Mouse (Mus musculus) MEL (cell line): ENCODE results near the gene Rasgef1b. TPM values are rescaled to one million over a fixed set of nuclear protein-coding genes. Genes with fewer than 3 reads are reported as not detected.

Experiments used
- DNase-seq: peaks from one replicate; pipeline ENCODE4 v3.0.0; 2011; ENCODE audit warnings: low read depth, low spot score
- H3K27ac ChIP-seq: 2 replicates; pipeline ENCODE4 v1.5.1; 2012; ENCODE audit warnings: low read depth, mild to moderate bottlenecking, control low read depth, low read length, moderate library complexity; ENCODE audit not compliant: control insufficient read depth
- H3K27me3 ChIP-seq, 2 experiments: fragments of 150-350 bp in 1 of 2; sonication (generic) in 1 of 2; 2 replicates each; pipeline ENCODE4 v1.6.1; 2012; ENCODE audit warnings: low read length in 2 of 2, mild to moderate bottlenecking in 2 of 2, improper control_type of control experiment in 1 of 2, moderate library complexity in 1 of 2; ENCODE audit not compliant: insufficient read depth in 2 of 2, control insufficient read depth in 1 of 2
- H3K36me3 ChIP-seq, 2 experiments: 2 replicates each; pipeline ENCODE4 v1.6.1; 2012 to 2014; ENCODE audit warnings: low read length in 2 of 2, improper control_type of control experiment in 1 of 2, inconsistent platforms in 1 of 2, mild to moderate bottlenecking in 1 of 2; ENCODE audit not compliant: insufficient read depth in 2 of 2, control insufficient read depth in 1 of 2
- H3K4me1 ChIP-seq, 2 experiments: fragments of 150-350 bp in 1 of 2; sonication (generic) in 1 of 2; 2 replicates each; pipeline ENCODE4 v1.6.1; 2012; ENCODE audit warnings: low read length in 2 of 2, improper control_type of control experiment in 1 of 2, mild to moderate bottlenecking in 1 of 2; ENCODE audit not compliant: insufficient read depth in 2 of 2, control insufficient read depth in 1 of 2
- H3K4me3 ChIP-seq, 2 experiments: fragments of 150-350 bp in 1 of 2; sonication (generic) in 1 of 2; 2 replicates each; pipeline ENCODE4 v1.5.1; 2012; ENCODE audit warnings: low read depth in 2 of 2, low read length in 2 of 2, mild to moderate bottlenecking in 2 of 2, moderate library complexity in 2 of 2, control low read depth in 1 of 2, improper control_type of control experiment in 1 of 2; ENCODE audit not compliant: control insufficient read depth in 1 of 2, insufficient read depth in 1 of 2
- H3K79me2 ChIP-seq: 2 replicates; pipeline ENCODE4 v1.6.1; 2012; ENCODE audit warnings: mild to moderate bottlenecking, low read length, moderate library complexity; ENCODE audit not compliant: control insufficient read depth, poor library complexity, insufficient read depth
- H3K9ac ChIP-seq: 2 replicates; pipeline ENCODE4 v1.6.1; 2012; ENCODE audit warnings: low read depth, mild to moderate bottlenecking, control low read depth, low read length, moderate library complexity; ENCODE audit not compliant: control insufficient read depth, poor library complexity, severe bottlenecking
- H3K9me3 ChIP-seq: fragments of 150-350 bp; sonication (generic); replicated peaks from 2 replicates; pipeline ENCODE4 v1.6.1; 2012; ENCODE audit warnings: mild to moderate bottlenecking, low read length, improper control_type of control experiment, moderate library complexity; ENCODE audit not compliant: insufficient read depth
- BHLHE40 ChIP-seq: IDR thresholded peaks from 2 replicates; pipeline ENCODE4 v1.6.1; 2012; ENCODE audit warnings: low read depth, mild to moderate bottlenecking, inconsistent platforms, low read length, improper control_type of control experiment, borderline replicate concordance
- CHD1 ChIP-seq: IDR thresholded peaks from 2 replicates; pipeline ENCODE4 v1.6.1; 2012; ENCODE audit warnings: low read depth, mild to moderate bottlenecking, inconsistent platforms, low read length, improper control_type of control experiment
- CHD2 ChIP-seq: IDR thresholded peaks from 2 replicates; pipeline ENCODE4 v1.6.1; 2011; ENCODE audit warnings: low read length, improper control_type of control experiment
- CTCF ChIP-seq, 3 experiments: IDR thresholded peaks in 2 of 3; conservative IDR thresholded peaks in 1 of 3; 2 replicates each; pipeline ENCODE4 v1.5.1; 2011 to 2012; ENCODE audit warnings: low read length in 3 of 3, low read depth in 2 of 3, mild to moderate bottlenecking in 2 of 3, improper control_type of control experiment in 1 of 3, inconsistent platforms in 1 of 3, mixed read lengths in 1 of 3, moderate library complexity in 1 of 3; ENCODE audit not compliant: control insufficient read depth in 1 of 3, insufficient read depth in 1 of 3, poor library complexity in 1 of 3, severe bottlenecking in 1 of 3
- EP300 ChIP-seq, 2 experiments: IDR thresholded peaks; 2 replicates each; pipeline ENCODE4 v1.6.1; 2011; ENCODE audit warnings: improper control_type of control experiment in 2 of 2, low read length in 2 of 2, low read depth in 1 of 2, mild to moderate bottlenecking in 1 of 2
- ETS1 ChIP-seq: IDR thresholded peaks from 2 replicates; pipeline ENCODE4 v1.6.1; 2012; ENCODE audit warnings: low read depth, mild to moderate bottlenecking, inconsistent platforms, low read length, improper control_type of control experiment, moderate library complexity
- GABPA ChIP-seq: IDR thresholded peaks from 2 replicates; pipeline ENCODE4 v1.6.1; 2012; ENCODE audit warnings: low read depth, mild to moderate bottlenecking, inconsistent platforms, low read length, improper control_type of control experiment, moderate library complexity
- GATA1 ChIP-seq: IDR thresholded peaks from 2 replicates; pipeline ENCODE4 v1.6.1; 2011; ENCODE audit warnings: low read depth, low read length, improper control_type of control experiment
- MAFK ChIP-seq: IDR thresholded peaks from 2 replicates; pipeline ENCODE4 v1.6.1; 2011; ENCODE audit warnings: low read depth, mild to moderate bottlenecking, low read length, improper control_type of control experiment, borderline replicate concordance
- MAX ChIP-seq: IDR thresholded peaks from 2 replicates; pipeline ENCODE4 v1.6.1; 2011; ENCODE audit warnings: low read length, improper control_type of control experiment
- MAZ ChIP-seq: IDR thresholded peaks from 2 replicates; pipeline ENCODE4 v1.6.1; 2012; ENCODE audit warnings: low read depth, mild to moderate bottlenecking, inconsistent platforms, low read length, improper control_type of control experiment
- MEF2A ChIP-seq: IDR thresholded peaks from 2 replicates; pipeline ENCODE4 v1.6.1; 2014; ENCODE audit warnings: low read depth, mild to moderate bottlenecking, inconsistent platforms, low read length, improper control_type of control experiment; ENCODE audit not compliant: poor library complexity, insufficient replicate concordance, severe bottlenecking; ENCODE audit errors: extremely low read depth
- MXI1 ChIP-seq: IDR thresholded peaks from 2 replicates; pipeline ENCODE4 v1.6.1; 2011; ENCODE audit warnings: mild to moderate bottlenecking, low read depth, low read length, improper control_type of control experiment
- NELFE ChIP-seq: IDR thresholded peaks from 2 replicates; pipeline ENCODE4 v1.6.1; 2011; ENCODE audit warnings: low read depth, low read length, improper control_type of control experiment
- POLR2A ChIP-seq, 2 experiments: IDR thresholded peaks; 2 replicates each; pipeline ENCODE4 v1.6.1; 2011 to 2012; ENCODE audit warnings: low read length in 2 of 2, mild to moderate bottlenecking in 2 of 2, control low read depth in 1 of 2, improper control_type of control experiment in 1 of 2, low read depth in 1 of 2, moderate library complexity in 1 of 2; ENCODE audit not compliant: control insufficient read depth in 1 of 2, insufficient read depth in 1 of 2, poor library complexity in 1 of 2
- POLR2AphosphoS5 ChIP-seq: IDR thresholded peaks from 2 replicates; pipeline ENCODE4 v1.6.1; 2012; ENCODE audit warnings: low read depth, borderline replicate concordance, mild to moderate bottlenecking, inconsistent platforms, low read length, moderate library complexity, mixed read lengths
- RCOR1 ChIP-seq: IDR thresholded peaks from 2 replicates; pipeline ENCODE4 v1.6.1; 2012; ENCODE audit warnings: low read depth, mild to moderate bottlenecking, inconsistent platforms, low read length, improper control_type of control experiment
- TCF12 ChIP-seq: IDR thresholded peaks from 2 replicates; pipeline ENCODE4 v1.6.1; 2014; ENCODE audit warnings: low read depth, mild to moderate bottlenecking, inconsistent platforms, low read length, improper control_type of control experiment, moderate library complexity
- UBTF ChIP-seq: IDR thresholded peaks from 2 replicates; pipeline ENCODE4 v1.6.1; 2012; ENCODE audit warnings: low read depth, mild to moderate bottlenecking, inconsistent platforms, low read length, improper control_type of control experiment, moderate library complexity, borderline replicate concordance; ENCODE audit not compliant: insufficient read depth
- USF2 ChIP-seq, 2 experiments: IDR thresholded peaks; 2 replicates each; pipeline ENCODE4 v1.6.1; 2011 to 2012; ENCODE audit warnings: improper control_type of control experiment in 2 of 2, low read length in 2 of 2, borderline replicate concordance in 1 of 2, inconsistent platforms in 1 of 2, low read depth in 1 of 2, mild to moderate bottlenecking in 1 of 2; ENCODE audit not compliant: insufficient read depth in 1 of 2
- ZMIZ1 ChIP-seq: IDR thresholded peaks from 2 replicates; pipeline ENCODE4 v1.6.1; 2012; ENCODE audit warnings: low read depth, mild to moderate bottlenecking, inconsistent platforms, low read length, improper control_type of control experiment, moderate library complexity
- polyA plus RNA-seq, 2 experiments: library from polyadenylated mRNA; stranded (reverse) in 1 of 2; unstranded in 1 of 2; fragments of >175 nt in 1 of 2; fragments of >200 nt in 1 of 2; gene quantifications; 2 replicates each; pipeline versions ENCODE4 v1.2.1 to v1.2.4; 2012; ENCODE audit warnings: low replicate concordance in 2 of 2, low read depth in 1 of 2; ENCODE audit not compliant: insufficient read length in 2 of 2, insufficient read depth in 1 of 2, missing spikeins in 1 of 2
- total RNA-seq: library from RNA; depleted of rRNA; stranded (reverse); fragments of 300-350 nt; gene quantifications from 2 replicates; pipeline ENCODE4 v1.2.3, GENCODE M21; 2012

Rasgef1b gene
- total and polyA plus RNA-seq, 3 experiments = not detected

DNA sequence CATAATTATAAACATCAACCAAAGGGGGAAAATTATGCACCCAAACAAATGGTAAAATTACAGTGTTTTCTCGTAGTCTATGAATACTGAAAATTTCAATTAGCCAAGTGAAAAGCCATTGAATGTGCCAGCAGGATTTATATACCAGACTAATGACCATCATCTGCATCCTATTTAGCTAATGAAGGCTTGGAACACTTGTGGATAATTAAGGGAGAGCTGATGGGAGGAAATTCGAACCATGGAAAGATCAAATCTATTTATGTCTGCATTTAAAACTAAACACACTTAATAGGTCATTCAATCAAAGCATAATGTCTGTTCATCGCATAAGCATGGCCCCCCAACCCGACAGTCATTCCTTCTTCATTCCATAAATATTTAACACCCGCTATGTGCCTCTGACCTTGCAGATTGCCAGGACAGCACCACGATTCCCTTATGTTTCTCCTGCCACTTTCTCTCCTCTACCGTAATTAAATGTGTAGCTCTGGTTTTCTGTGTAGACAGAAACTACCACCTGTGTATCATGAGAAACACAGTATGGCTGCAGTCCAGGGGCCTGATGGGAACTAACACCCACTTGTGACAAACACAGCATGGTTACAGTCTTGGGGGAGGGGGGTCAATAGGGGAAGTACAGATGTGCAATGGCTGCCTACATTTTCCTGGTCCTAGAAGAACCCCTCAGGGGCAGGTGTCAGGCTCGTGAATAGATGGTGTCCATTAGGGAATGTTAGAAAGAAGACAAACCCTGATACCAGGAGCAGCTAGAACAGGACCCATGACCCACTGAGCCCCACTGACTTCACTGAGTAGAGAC is 164.2 kb downstream of the Rasgef1b start:
- Histone ChIP-seq H3K9ac (no peak overlapping the region), H3K4me1 (no peaks in the 10 kb centered on the region), H3K36me3 (no peaks in the 10 kb centered on the region), H3K79me2 (no peaks in the 10 kb centered on the region), H3K4me3 (no peak overlapping the region), H3K9me3 (no peaks in the 10 kb centered on the region), H3K27ac (no peak overlapping the region), H3K27me3 (no peaks in the 10 kb centered on the region)
- no peak for TF ChIP-seq CHD2
- no peak for TF ChIP-seq CHD1
- TF ChIP-seq GATA1 = no peak
- TF ChIP-seq GABPA = no peak
- no peak for TF ChIP-seq NELFE
- TF ChIP-seq CTCF (IDR thresholded peaks at IDR 0.05 in 2 of 3, conservative IDR thresholded peaks at IDR 0.05 in 1 of 3; ENCODE audit: control insufficient read depth in 1 of 3, insufficient read depth in 1 of 3, low read depth in 2 of 3, low read length in 3 of 3, poor library complexity in 1 of 3, severe bottlenecking in 1 of 3) = no peak
- TF ChIP-seq UBTF = no peak
- TF ChIP-seq BHLHE40 = no peak
- no peak for TF ChIP-seq ZMIZ1
- TF ChIP-seq POLR2A (IDR thresholded peaks at IDR 0.05; ENCODE audit: control insufficient read depth in 1 of 2, insufficient read depth in 1 of 2, low read depth in 1 of 2, low read length in 2 of 2, poor library complexity in 1 of 2) = no peak
- TF ChIP-seq EP300 (IDR thresholded peaks at IDR 0.05; ENCODE audit: low read depth in 1 of 2, low read length in 2 of 2) = no peak
- TF ChIP-seq MAFK = no peak
- no peak for TF ChIP-seq MAZ
- no peak for TF ChIP-seq MAX
- TF ChIP-seq TCF12 = no peak
- TF ChIP-seq USF2 (IDR thresholded peaks at IDR 0.05; ENCODE audit: borderline replicate concordance in 1 of 2, insufficient read depth in 1 of 2, low read depth in 1 of 2, low read length in 2 of 2) = no peak
- no peak for TF ChIP-seq MXI1
- TF ChIP-seq RCOR1 = no peak
- no peak for TF ChIP-seq MEF2A
- no peak for TF ChIP-seq POLR2AphosphoS5
- no peak for DNase-seq

DNA sequence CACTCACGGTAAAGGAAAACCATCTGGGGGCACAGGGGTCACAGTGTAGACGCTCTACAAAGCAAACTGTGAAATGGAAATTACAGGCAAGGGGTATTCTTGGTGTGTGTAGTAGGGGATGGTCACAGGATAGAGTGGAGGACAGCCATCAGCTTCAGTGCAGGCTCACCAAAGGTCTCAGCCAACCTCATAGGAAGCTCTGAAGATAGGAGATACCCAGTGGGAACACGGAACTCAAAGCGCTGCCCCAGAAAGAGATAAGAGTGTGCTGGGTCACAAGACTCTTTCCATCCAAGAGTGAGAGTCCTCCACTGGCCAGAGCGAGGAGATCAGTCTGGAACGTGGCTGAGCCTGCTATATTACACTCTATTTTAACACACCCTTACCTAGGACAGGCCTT is 166.8 kb downstream of the Rasgef1b start:
- Histone ChIP-seq H3K4me3 (no peak overlapping the region), H3K9me3 (no peaks in the 10 kb centered on the region), H3K27me3 (no peaks in the 10 kb centered on the region), H3K79me2 (no peaks in the 10 kb centered on the region), H3K27ac (no peak overlapping the region), H3K9ac (no peak overlapping the region), H3K36me3 (no peaks in the 10 kb centered on the region), H3K4me1 (no peaks in the 10 kb centered on the region)
- DNase-seq = no peak
- no peak for TF ChIP-seq ETS1
